Mouse (Mus musculus) thymus, postnatal 25 days (tissue): ENCODE measurements around the gene Platr17.

Experiments used
- DNase-seq: peaks from one replicate; pipeline ENCODE4 v3.0.0; 2022

Platr17 gene

DNA sequence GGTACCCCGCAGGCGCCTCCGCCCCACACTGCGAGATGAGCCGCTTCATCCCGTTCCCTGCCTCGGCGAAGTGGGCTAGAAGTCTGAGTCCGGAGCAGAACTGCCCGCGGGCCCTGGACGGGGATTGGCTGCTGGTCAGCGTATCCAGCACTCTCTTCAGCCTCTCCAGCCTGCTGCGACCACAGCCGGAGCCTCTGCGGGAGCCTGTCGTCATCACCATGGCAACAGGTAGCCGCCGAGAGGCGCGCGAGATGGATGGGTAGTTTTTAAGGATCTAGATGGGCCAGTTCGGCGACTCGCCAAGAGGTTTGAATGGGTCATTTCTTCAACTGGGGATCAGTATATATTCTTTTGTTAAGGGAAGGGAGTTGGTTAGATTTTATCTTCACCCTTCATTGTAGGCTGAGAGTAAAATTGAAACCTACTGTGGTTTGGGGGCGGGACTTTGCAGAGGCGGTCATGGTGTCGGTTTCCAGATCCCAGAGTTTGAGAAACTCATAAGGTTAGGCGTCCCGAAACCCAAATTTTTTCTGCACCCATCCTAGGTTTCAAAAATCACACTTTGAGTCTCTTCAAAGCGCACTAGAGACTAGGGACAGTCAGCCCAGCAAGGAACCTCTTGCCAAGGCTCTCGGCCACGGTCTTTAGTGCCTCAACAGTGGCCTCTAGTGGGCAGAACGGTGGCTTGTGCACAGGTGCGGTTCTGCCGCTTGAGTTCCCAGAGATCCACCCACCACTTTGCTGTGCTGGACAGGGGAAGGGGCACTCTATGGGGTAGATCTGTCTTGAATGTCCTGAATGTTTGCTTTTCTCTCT is 15.6 kb downstream of the Platr17 start:
- peak; percentile 88 for DNase-seq

GRCm38 (mm10) chr17:33921361-33921760 is 16.4 kb downstream of the Platr17 start:
- no peak for DNase-seq

GRCm38 (mm10) chr17:33924577-33925283 is 19.8 kb downstream of the Platr17 start:
- peak; percentile 63 for DNase-seq

- no peak for DNase-seq
Observed at GRCm38 (mm10) chr17:33925406-33926116, 20.6 kb downstream of the Platr17 start.

DNA sequence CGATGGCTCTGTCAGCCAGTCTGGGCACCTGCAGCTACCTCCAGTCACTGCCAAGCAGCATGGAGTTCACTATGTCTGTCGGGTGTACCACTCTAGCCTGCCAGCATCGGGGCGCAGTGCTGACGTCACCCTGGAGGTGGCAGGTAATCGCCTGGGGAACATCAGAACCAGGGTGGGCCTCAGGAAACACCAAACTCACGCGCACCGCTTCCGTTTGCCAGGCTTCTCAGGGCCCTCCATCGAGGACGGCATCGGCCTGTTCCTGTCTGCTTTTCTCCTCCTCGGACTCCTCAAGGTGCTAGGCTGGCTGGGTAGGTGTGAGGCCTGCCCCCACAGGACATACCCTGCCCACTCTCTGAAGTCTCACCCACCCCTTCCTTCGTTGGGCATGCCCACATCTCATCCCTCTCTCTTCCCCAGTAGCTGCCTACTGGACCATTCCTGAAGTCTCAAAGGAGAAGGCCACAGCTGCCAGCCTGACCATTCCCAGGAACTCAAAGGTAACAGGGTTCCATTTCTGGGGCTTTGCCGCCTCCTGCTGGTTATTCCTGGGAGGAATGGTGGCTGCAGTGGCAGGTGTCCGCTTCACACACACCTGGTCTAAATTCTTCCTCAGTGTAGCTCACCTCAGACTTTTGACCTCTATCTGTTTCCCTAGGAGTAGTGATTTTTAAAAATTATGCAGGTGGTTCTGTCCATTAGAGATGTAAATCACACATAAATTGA is 21.4 kb downstream of the Platr17 start:
- no peak for DNase-seq

DNA sequence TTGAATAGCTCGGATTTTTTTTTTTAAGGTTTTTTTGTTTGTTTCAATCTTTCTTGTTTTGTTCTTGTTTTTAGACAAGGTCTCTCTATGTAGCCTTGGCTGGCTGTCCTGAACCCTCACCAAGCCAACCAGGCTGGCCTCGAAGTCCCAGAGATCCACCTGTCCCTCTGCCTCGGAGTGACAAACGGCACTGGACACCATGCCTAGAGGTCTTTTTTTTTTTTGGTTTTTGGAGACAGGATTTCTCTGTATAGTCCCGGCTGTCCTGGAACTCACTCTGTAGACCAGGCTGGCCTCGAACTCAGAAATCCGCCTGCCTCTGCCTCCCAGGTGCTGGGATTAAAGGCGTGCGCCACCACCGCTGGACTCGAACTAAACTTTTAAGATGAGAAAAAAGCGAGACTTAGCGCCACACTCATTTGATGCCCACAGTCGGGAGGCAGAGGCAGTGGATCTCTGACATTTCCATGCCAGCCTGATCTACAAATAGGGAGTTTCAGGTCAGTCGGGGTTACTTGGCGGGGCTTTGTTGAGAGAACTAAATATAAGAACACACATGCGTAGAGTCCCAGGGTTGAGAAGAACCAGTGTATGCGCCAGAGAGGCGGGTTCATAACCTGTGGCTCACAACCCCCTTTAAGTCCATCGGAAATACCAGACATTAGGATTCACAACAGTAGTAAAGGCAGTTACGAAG is 23.5 kb downstream of the Platr17 start:
- DNase-seq, result no peak

DNA sequence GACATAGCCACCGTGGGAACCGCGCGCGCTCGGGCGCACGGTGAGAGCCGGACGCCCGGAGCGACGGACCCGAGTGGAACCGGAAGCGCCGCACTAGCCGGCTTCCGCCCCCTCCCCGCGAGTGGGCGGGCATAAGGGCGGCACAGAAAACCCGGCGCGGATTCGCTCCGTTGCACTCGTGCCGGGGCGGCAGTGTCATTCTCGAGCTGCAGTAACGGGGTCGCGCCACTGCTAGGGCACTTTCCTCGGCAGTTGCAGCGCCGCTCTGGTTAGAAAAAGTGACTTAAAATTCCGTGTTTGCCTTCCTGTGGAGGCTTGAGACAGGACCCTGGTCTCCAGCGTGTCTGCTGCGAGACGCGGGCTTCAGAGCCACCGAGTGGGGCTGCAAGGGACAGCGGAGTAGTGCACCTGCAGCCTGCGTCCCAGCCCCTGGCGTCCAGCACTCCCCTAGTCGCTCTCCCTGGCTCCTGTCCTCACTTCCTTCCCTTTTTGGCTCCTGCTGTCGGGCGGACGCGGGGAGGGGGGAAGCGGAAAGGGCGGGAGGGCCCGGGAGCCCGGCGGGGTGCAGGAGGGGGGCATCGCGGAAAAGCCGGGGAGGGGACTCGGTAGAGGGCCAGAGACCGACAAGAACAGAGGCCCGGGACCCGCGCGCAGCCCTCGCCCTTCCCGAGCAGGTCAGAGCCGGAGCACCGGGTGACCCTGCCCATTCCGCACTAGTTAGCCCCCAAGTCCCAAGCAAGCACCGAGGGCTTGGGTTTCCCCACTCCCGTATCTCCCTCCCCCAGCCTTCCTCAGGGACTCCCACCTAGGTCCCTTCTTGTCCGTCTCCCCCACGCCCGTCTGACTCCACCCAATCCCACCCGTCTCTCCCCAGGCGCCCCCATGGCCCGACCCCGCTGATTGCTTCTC is 24.7 kb downstream of the Platr17 start, which contains the start of gene Rgl2:
Rgl2 (plus strand) TSS at position 173 of the 909 bp plus-strand sequence.
- DNase-seq, result peak; percentile 97

DNA sequence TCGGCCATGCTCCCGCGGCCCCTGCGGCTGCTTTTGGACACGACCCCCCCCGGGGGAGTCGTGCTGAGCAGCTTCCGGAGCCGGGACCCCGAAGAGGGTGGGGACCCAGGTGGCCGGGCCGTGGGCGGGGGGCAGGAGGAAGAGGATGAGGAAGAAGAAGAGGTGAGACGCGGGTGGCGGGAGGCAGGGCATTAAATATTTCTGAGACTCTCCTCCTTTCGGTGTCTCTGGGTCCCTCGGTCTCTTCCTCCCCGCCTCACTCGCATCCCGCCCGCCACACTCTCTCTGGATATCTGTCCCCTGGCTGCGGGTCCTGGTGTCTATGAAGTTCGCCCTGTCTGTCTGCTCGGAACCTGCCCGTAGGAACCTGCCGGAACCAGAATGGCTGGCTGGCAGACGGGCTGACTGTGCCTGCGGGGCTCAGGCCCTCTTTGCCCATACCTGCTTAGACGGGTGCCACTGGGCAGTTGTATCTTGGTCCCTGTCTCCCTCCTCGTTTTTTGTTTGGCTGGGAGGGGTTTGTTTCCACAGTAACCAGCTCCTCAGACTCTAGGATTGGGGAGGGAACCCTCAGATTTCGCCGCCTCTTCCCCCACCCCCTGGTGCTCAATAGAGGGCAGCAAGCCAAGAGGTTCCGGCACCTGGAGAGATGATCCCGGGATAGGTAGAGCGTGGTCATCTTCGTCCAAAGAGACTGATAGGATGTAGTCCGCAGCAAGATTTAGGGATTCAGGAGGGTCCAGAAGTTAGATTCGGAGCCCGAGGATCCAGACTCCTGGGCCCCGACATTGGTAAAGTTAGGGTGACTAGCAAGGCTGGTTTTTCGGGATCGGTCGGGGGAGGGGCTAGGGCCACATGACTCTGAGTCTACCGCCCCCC is 25.6 kb downstream of the Platr17 start:
- DNase-seq, result peak; percentile 79

- no peak for DNase-seq
Observed at GRCm38 (mm10) chr17:33931159-33931866, 26.4 kb downstream of the Platr17 start.

GRCm38 (mm10) chr17:33931947-33932346 is 27.0 kb downstream of the Platr17 start:
- DNase-seq, result no peak

- no peak for DNase-seq
Observed at GRCm38 (mm10) chr17:33932448-33932847, 27.5 kb downstream of the Platr17 start.

DNA sequence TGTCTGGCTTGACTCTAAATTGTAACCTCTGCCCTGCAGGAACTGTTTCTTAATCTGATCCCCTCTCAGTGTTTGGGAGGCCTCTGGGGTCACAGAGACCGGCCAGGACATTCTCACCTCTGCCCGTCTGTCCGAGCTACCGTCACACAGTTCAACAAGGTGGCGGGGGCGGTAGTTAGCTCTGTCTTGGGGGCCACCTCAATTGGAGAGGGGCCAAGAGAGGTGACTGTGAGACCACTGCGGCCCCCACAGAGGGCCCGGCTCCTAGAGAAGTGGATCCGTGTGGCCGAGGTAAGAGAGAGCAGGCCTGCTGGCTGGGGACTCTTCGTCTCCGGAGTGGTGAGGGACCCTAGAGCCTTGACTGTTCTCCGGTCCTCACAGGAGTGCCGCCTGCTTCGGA is 28.0 kb downstream of the Platr17 start:
- no peak for DNase-seq

DNA sequence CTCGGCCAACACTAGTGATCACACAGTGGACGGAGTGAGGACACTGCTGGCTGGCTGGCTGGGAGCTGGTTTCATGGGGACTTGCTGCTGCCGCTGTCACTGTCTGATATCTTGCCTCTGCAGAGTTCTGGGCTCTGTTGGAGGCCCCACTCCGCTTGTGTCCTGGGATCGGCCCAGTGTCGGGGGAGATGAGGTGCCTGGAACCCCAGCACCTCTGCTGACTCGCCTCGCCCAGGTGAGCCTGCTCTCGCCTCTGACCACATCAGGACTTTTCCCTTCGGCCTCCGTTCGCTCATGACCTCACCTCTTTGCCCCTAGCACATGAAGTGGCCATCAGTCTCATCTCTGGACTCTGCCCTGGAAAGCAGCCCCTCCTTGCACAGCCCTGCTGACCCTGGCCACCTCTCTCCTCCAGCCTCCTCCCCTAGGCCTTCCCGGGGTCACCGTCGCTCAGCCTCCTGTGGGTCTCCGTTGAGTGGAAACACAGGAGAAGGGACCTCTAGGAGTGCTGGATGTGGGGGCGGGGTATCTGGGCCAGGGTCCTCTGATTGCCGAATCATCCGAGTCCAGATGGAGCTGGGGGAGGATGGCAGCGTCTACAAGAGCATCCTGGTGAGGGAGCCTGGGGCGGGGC is 30.6 kb downstream of the Platr17 start:
- no peak for DNase-seq

DNA sequence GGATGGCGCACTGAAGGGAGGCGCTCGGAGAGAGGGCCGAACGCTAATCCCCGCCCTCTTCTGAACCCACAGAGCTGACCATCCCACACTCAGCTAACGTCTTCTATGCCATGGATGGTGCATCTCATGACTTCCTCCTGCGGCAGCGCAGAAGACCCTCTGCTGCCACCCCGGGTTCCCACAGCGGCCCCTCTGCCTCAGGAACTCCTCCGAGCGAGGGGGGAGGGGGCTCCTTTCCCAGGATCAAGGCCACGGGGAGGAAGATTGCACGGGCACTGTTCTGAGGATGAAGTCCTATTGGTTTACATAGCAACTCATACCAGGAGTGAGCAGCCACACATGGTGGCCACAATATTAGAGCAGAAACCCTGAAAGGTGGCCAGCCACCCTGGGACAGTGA is 32.1 kb downstream of the Platr17 start:
- no peak for DNase-seq

DNA sequence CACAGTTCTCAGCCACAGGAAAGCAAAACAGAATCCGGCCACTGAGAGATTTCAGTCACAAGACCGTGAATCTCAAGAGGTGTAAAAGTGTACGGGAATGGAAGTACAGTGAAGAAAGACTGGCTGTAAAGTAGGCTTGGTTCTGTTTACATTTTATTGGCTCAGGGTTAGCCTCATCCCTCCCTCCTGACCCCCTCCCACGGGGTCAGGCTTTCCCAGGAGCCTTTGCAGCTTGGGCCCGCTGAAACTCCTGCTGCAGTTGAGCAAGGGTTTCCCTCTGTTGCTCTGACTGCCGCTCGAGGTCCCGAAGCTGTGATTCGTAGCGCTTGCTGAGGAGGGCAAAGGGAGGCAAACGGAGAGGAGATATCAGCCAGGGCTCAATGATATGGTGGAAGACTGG is 33.8 kb downstream of the Platr17 start:
- no peak for DNase-seq

- DNase-seq, result peak; percentile 88
Observed at GRCm38 (mm10) chr17:33940206-33940805, 35.4 kb downstream of the Platr17 start, which contains the start of the genes Pfdn6 and Wdr46. TSS of gene Pfdn6 (minus strand) at chr17:33940343. TSS of gene Wdr46 (plus strand) at chr17:33940660.

GRCm38 (mm10) chr17:33940981-33941380 is 36.0 kb downstream of the Platr17 start:
- no peak for DNase-seq

- no peak for DNase-seq
Observed at GRCm38 (mm10) chr17:33941381-33941780, 36.4 kb downstream of the Platr17 start.
